Mouse (Mus musculus) liver, embryonic 14.5 days (tissue): Measurements from ENCODE around the gene Olfr750.

Experiments
- CTCF ChIP-seq: IDR thresholded peaks from 2 replicates; pipeline ENCODE4 v1.5.1; 2016; ENCODE audit warnings: antibody characterized with exemption, low read depth, control low read depth
- EP300 ChIP-seq: IDR thresholded peaks from 2 replicates; pipeline ENCODE4 v1.6.1; 2016; ENCODE audit warnings: antibody characterized with exemption, low read depth

DNA sequence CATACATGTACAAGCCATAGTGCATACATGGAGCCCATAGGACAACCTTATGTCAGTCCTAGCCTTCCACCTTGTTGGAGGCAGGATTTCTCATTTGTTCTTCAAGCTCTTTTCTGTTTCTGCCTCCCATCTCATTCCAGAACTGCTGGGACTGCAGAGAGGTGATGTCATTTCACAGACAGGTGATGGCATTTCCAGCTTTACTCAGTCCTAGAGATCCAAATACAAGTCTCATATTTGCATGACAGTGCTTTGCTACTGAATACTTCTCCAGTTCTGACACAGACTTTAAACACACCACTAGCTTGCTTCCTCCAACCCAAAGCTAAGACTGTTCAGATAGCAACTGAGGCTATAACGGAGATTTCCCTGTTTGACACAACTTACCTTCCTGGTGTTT, 4.9 kb upstream of the Olfr750 start:
- no peak for TF ChIP-seq CTCF
- no peak for TF ChIP-seq EP300
